In the genomic region with DNA sequence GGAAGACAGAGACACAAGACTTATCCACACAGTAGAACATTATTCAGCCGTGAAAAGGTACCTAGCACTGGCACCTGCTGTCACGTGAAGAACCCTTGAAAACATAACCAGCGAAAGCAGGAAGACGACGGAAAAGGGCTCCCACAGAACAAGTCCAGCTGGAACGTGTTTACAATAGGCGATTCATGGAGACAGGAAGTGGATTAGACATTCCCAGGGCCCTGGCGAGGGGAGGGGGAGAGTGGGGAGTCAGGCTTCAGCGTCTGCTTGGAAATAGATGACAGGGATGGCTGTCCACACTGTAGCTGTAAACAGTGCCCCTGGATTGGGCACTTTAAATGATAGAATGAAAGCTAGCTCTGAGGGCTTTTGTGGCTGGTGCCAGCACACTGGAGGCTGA, we compare ENCODE assay signal across 9 mouse cellular contexts. TPM values are rescaled to one million over a fixed set of nuclear protein-coding genes. Genes with fewer than 3 reads are reported as not detected.
A peak's percentile ranks its signal among the peaks of the same experiment; 100 is the strongest.
DNase-seq lines count a peak whose midpoint lies in the region; ATAC-seq and TF ChIP-seq lines count a peak whose summit lies in the region.
"Had no signal": no experiment of that assay in that cellular context is flagged by ENCODE, and none has a peak within 500 bp of the region (broad histone marks: within the 10 kb centered on the region; RNA-seq: fewer than 3 reads in every experiment).

No protein-coding gene starts in this region.

- peaks cover 19% of the 10 kb centered on the region for H3K4me1 ChIP-seq in heart, embryonic 15.5 days (replicated peaks)
- peaks cover 32% of the 10 kb centered on the region for H3K4me1 ChIP-seq in limb, embryonic 10.5 days
- H3K4me1 ChIP-seq in midbrain, embryonic 14.5 days (ENCODE audit: control insufficient read depth, insufficient read depth, low read length), result no peaks in the 10 kb centered on the region

- H3K27me3 ChIP-seq in heart, embryonic 15.5 days, result 0 out of 2 replicates have a peak, but pooled peaks cover 3% of the 10 kb centered on the region
- no peaks in the 10 kb centered on the region; the same call in 1 of the 2 replicates for H3K27me3 ChIP-seq in limb, embryonic 10.5 days (ENCODE audit: low read depth, poor library complexity, severe bottlenecking)
- no peaks in the 10 kb centered on the region for H3K27me3 ChIP-seq in midbrain, embryonic 14.5 days (ENCODE audit: control insufficient read depth, insufficient read depth, low read length)

- TF ChIP-seq CTCF in left cerebral cortex, adult 2 months (IDR thresholded peaks at IDR 0.05), result no peak

- peak; percentile 65 to 76 for DNase-seq in right cerebral cortex, postnatal 10 days (ENCODE audit: low spot score in 2 of 2)
- no peak for DNase-seq in right cerebral cortex, postnatal 14 days
- DNase-seq in limb, embryonic 10.5 days (ENCODE audit: low spot score), result peak; percentile 71
- DNase-seq in midbrain, embryonic 14.5 days, result peak; percentile 72
- no peak for DNase-seq in thymus, postnatal 25 days
- no peak for DNase-seq in urinary bladder, postnatal 36 days (ENCODE audit: low spot score in 2 of 2)
- DNase-seq in left cerebral cortex, adult 2 months (ENCODE audit: extremely low spot score in 1 of 2, low spot score in 2 of 2), result no peak

- H3K4me2 ChIP-seq in heart, embryonic 15.5 days, result no peak overlapping the region
- H3K4me2 ChIP-seq in midbrain, embryonic 14.5 days (ENCODE audit: low read length), result no peak overlapping the region

- WGBS in heart, embryonic 15.5 days, result 38% methylated on average over 9 of the region's 9 CpGs
- 21% methylated on average over 9 of the region's 9 CpGs for WGBS in limb, embryonic 10.5 days
- 18% methylated on average over 9 of the region's 9 CpGs for WGBS in midbrain, embryonic 14.5 days

- H3K4me3 ChIP-seq in heart, embryonic 15.5 days, result no peak overlapping the region
- 0 out of 2 replicates have a peak overlapping the region, but pooled peaks have one; percentile 6 for H3K4me3 ChIP-seq in limb, embryonic 10.5 days
- H3K4me3 ChIP-seq in midbrain, embryonic 14.5 days (replicated peaks; ENCODE audit: low read depth, low read length), result no peak overlapping the region
- no peak overlapping the region for H3K4me3 ChIP-seq in left cerebral cortex, adult 2 months

- H3K9me3 ChIP-seq in heart, embryonic 15.5 days (replicated peaks), result no peaks in the 10 kb centered on the region
- H3K9me3 ChIP-seq in limb, embryonic 10.5 days (replicated peaks), result no peaks in the 10 kb centered on the region
- H3K9me3 ChIP-seq in midbrain, embryonic 14.5 days (ENCODE audit: control insufficient read depth, low read length), result no peaks in the 10 kb centered on the region
- H3K9me3 ChIP-seq: G1E had no signal

- ATAC-seq in heart, embryonic 15.5 days (replicated peaks; ENCODE audit: insufficient number of reproducible peaks, insufficient read depth, low FRiP score, low read depth), result peak; percentile 70
- ATAC-seq in midbrain, embryonic 14.5 days (ENCODE audit: low FRiP score, low TSS enrichment), result peak; percentile 63; the same call in 1 of the 2 replicates

- peak overlapping the region; percentile 75 for H3K27ac ChIP-seq in heart, embryonic 15.5 days
- H3K27ac ChIP-seq in limb, embryonic 10.5 days, result peak overlapping the region; percentile 84
- H3K27ac ChIP-seq in midbrain, embryonic 14.5 days (replicated peaks; ENCODE audit: low read depth, low read length), result peak overlapping the region; percentile 65
- H3K27ac ChIP-seq in left cerebral cortex, adult 2 months, result no peak overlapping the region

- no peaks in the 10 kb centered on the region for H3K36me3 ChIP-seq in heart, embryonic 15.5 days
- no peaks in the 10 kb centered on the region for H3K36me3 ChIP-seq in limb, embryonic 10.5 days
- H3K36me3 ChIP-seq in midbrain, embryonic 14.5 days (ENCODE audit: control insufficient read depth, insufficient read depth, low read length), result no peaks in the 10 kb centered on the region
- H3K36me3 ChIP-seq: G1E had no signal

- H3K9ac ChIP-seq in heart, embryonic 15.5 days, result no peak overlapping the region
- no peak overlapping the region for H3K9ac ChIP-seq in midbrain, embryonic 14.5 days (replicated peaks; ENCODE audit: low read length)

- intact Hi-C loops in left cerebral cortex, adult 2 months (cut with DNase I), result no loop called here

RNA-seq across cellular contexts. Expression of gene Gga1, which starts 8.6 kb away (rescaled TPM):
- 39.7 and 48.4 TPM in 2 replicates for polyA plus RNA-seq in heart, embryonic 15.5 days (2015; fragmentation: Nextera tagmentation; extraction: Ambion mirVana)
- polyA plus RNA-seq in limb, embryonic 10.5 days (2016; fragmentation: Nextera tagmentation; extraction: Ambion mirVana), result 49.9 and 56.5 TPM in 2 replicates
- polyA plus RNA-seq in midbrain, embryonic 14.5 days (2014; fragmentation: Nextera tagmentation; extraction: Ambion mirVana), result 37.3 and 42.0 TPM in 2 replicates
- 10 to 100 TPM; 64.8 to 68.2 TPM for total RNA-seq in left cerebral cortex, adult 2 months (2021)

RNA-seq across cellular contexts. Expression of gene Lgals2, which starts 13.1 kb away (rescaled TPM):
- 0.43 and 0.45 TPM in 2 replicates for polyA plus RNA-seq in heart, embryonic 15.5 days (2015; fragmentation: Nextera tagmentation; extraction: Ambion mirVana)
- not detected in 2 replicates for polyA plus RNA-seq in limb, embryonic 10.5 days (2016; fragmentation: Nextera tagmentation; extraction: Ambion mirVana)
- polyA plus RNA-seq in midbrain, embryonic 14.5 days (2014; fragmentation: Nextera tagmentation; extraction: Ambion mirVana), result not detected in 2 replicates
- total RNA-seq in left cerebral cortex, adult 2 months (2021), result not detected
- total RNA-seq: G1E had no signal
- polyA plus RNA-seq: G1E had no signal

RNA-seq across cellular contexts. Expression of gene Cdc42ep1, which starts 26.0 kb away (rescaled TPM):
- polyA plus RNA-seq in heart, embryonic 15.5 days (2015; fragmentation: Nextera tagmentation; extraction: Ambion mirVana), result 32.0 and 40.4 TPM in 2 replicates
- 18.8 and 22.0 TPM in 2 replicates for polyA plus RNA-seq in limb, embryonic 10.5 days (2016; fragmentation: Nextera tagmentation; extraction: Ambion mirVana)
- 7.8 and 8.8 TPM in 2 replicates for polyA plus RNA-seq in midbrain, embryonic 14.5 days (2014; fragmentation: Nextera tagmentation; extraction: Ambion mirVana)
- 10 to 100 TPM; 10.6 to 13.1 TPM for total RNA-seq in left cerebral cortex, adult 2 months (2021)
- polyA plus RNA-seq: G1E had no signal

RNA-seq across cellular contexts. Expression of gene Gm49510, which starts 31.1 kb away (rescaled TPM):
- 0.53 TPM in 1 of 2 replicates, not detected in the other for polyA plus RNA-seq in heart, embryonic 15.5 days (2015; fragmentation: Nextera tagmentation; extraction: Ambion mirVana)
- polyA plus RNA-seq in limb, embryonic 10.5 days (2016; fragmentation: Nextera tagmentation; extraction: Ambion mirVana), result 0.13 and 0.51 TPM in 2 replicates
- not detected in 2 replicates for polyA plus RNA-seq in midbrain, embryonic 14.5 days (2014; fragmentation: Nextera tagmentation; extraction: Ambion mirVana)
- total RNA-seq in left cerebral cortex, adult 2 months (2021), result not detected

RNA-seq across cellular contexts. Expression of gene Sh3bp1, which starts 31.2 kb away (rescaled TPM):
- polyA plus RNA-seq in heart, embryonic 15.5 days (2015; fragmentation: Nextera tagmentation; extraction: Ambion mirVana), result 15.1 and 24.5 TPM in 2 replicates
- 51.1 and 51.2 TPM in 2 replicates for polyA plus RNA-seq in limb, embryonic 10.5 days (2016; fragmentation: Nextera tagmentation; extraction: Ambion mirVana)
- 1.7 and 2.9 TPM in 2 replicates for polyA plus RNA-seq in midbrain, embryonic 14.5 days (2014; fragmentation: Nextera tagmentation; extraction: Ambion mirVana)
- total RNA-seq in left cerebral cortex, adult 2 months (2021), result 10 to 100 TPM; 35.0 to 37.7 TPM

Comparison
In these comparisons a context has a peak if more than half of its experiments do, and no peak if none do; other contexts are left out.
1. DNase-seq: peak in right cerebral cortex, postnatal 10 days (2 of 2), limb, embryonic 10.5 days (single experiment) and midbrain, embryonic 14.5 days (single experiment); none in right cerebral cortex, postnatal 14 days (single experiment), thymus, postnatal 25 days (single experiment), urinary bladder, postnatal 36 days (0 of 2) and left cerebral cortex, adult 2 months (0 of 2).